Mouse (Mus musculus) limb, embryonic 13.5 days (tissue): ENCODE results near the gene Ssc4d. TPM values are rescaled to one million over a fixed set of nuclear protein-coding genes. Genes with fewer than 3 reads are reported as not detected.

Experiments used
- ATAC-seq: fragments of 200-750 bp; cut with Nextera tagmentation; 2 replicates; pipeline ENCODE4 v1.8.0; 2017; ENCODE audit warnings: low read depth, moderate number of reproducible peaks, moderate TSS enrichment; ENCODE audit not compliant: low FRiP score
- H3K27ac ChIP-seq: fragments of 300-500 bp; sonication (generic); 2 replicates; pipeline ENCODE4 v1.5.1; 2015; ENCODE audit warnings: inconsistent platforms, mild to moderate bottlenecking, moderate library complexity
- H3K27me3 ChIP-seq: fragments of 300-500 bp; sonication (generic); 2 replicates; pipeline ENCODE4 v1.6.1; 2015; ENCODE audit warnings: mild to moderate bottlenecking, inconsistent platforms
- H3K36me3 ChIP-seq: fragments of 300-500 bp; sonication (generic); 2 replicates; pipeline ENCODE4 v1.6.1; 2015; ENCODE audit warnings: inconsistent platforms, mild to moderate bottlenecking, moderate library complexity
- H3K4me1 ChIP-seq: fragments of 300-500 bp; sonication (generic); 2 replicates; pipeline ENCODE4 v1.6.1; 2015; ENCODE audit warnings: inconsistent platforms
- H3K4me2 ChIP-seq: fragments of 300-500 bp; sonication (generic); replicated peaks from 2 replicates; pipeline ENCODE4 v1.6.1; 2015; ENCODE audit warnings: inconsistent platforms, mild to moderate bottlenecking, moderate library complexity
- H3K4me3 ChIP-seq: fragments of 300-500 bp; sonication (generic); 2 replicates; pipeline ENCODE4 v1.5.1; 2015; ENCODE audit warnings: moderate library complexity, mild to moderate bottlenecking, inconsistent platforms
- H3K9ac ChIP-seq: fragments of 300-500 bp; sonication (generic); 2 replicates; pipeline ENCODE4 v1.6.1; 2015; ENCODE audit warnings: mild to moderate bottlenecking, inconsistent platforms
- H3K9me3 ChIP-seq: fragments of 300-500 bp; sonication (generic); 2 replicates; pipeline ENCODE4 v1.6.1; 2016; ENCODE audit warnings: inconsistent platforms
- whole genome bisulfite sequencing: fragments of 180-500 bp; shearing (Covaris S2); methylation state at CpG from one replicate; pipeline ENCODE4 v1.1.7; 2015; 5-methylcytosine and 5-hydroxymethylcytosine counted together
- polyA plus RNA-seq: library from polyadenylated mRNA; unstranded; fragments of >200 nt; fragmentation: Nextera tagmentation; extraction: Ambion mirVana; gene quantifications from 2 replicates; pipeline ENCODE4 v1.2.1, GENCODE M21; 2015

Ssc4d gene
- polyA plus RNA-seq, 1 experiment from 2014 or later, result 4.4 TPM

GRCm38 (mm10) chr5:135916051-135916565 lies 58.2 kb downstream of the Ssc4d start:
- Histone ChIP-seq H3K36me3 (peaks cover 92% of the 10 kb centered on the region), H3K4me2 (no peak overlapping the region), H3K9me3 (no peaks in the 10 kb centered on the region), H3K27ac (no peak overlapping the region), H3K4me1 (no peaks in the 10 kb centered on the region; the same call in 1 of the 2 replicates), H3K27me3 (no peaks in the 10 kb centered on the region), H3K9ac (no peak overlapping the region), H3K4me3 (no peak overlapping the region)
- 82% methylated on average over 6 of the region's 6 CpGs for WGBS
- ATAC-seq, result no peak

GRCm38 (mm10) chr5:135914156-135914555 lies 60.2 kb downstream of the Ssc4d start:
- Histone ChIP-seq H3K4me2 (no peak overlapping the region), H3K9ac (no peak overlapping the region), H3K36me3 (peaks cover 92% of the 10 kb centered on the region), H3K27ac (no peak overlapping the region), H3K9me3 (no peaks in the 10 kb centered on the region), H3K27me3 (no peaks in the 10 kb centered on the region), H3K4me3 (no peak overlapping the region), H3K4me1 (no peaks in the 10 kb centered on the region; the same call in 1 of the 2 replicates)
- ATAC-seq, result no peak
- 90% methylated on average over 6 of the region's 6 CpGs for WGBS

- Histone ChIP-seq H3K9me3 (no peaks in the 10 kb centered on the region), H3K27me3 (no peaks in the 10 kb centered on the region), H3K4me1 (no peaks in the 10 kb centered on the region; the same call in 1 of the 2 replicates), H3K9ac (no peak overlapping the region), H3K4me3 (no peak overlapping the region), H3K36me3 (peaks cover 90% of the 10 kb centered on the region), H3K27ac (no peak overlapping the region), H3K4me2 (no peak overlapping the region)
- 84% methylated on average over 5 of the region's 5 CpGs for WGBS
- ATAC-seq, result no peak
Measured at GRCm38 (mm10) chr5:135913201-135913600, 61.1 kb downstream of the Ssc4d start.

- Histone ChIP-seq H3K27ac (no peak overlapping the region), H3K4me1 (no peaks in the 10 kb centered on the region; the same call in 1 of the 2 replicates), H3K36me3 (peaks cover 90% of the 10 kb centered on the region), H3K4me2 (no peak overlapping the region), H3K9ac (no peak overlapping the region), H3K9me3 (no peaks in the 10 kb centered on the region), H3K27me3 (no peaks in the 10 kb centered on the region), H3K4me3 (no peak overlapping the region)
- 87% methylated on average over 11 of the region's 11 CpGs for WGBS
- no peak for ATAC-seq
Measured at GRCm38 (mm10) chr5:135911633-135912220, 62.6 kb downstream of the Ssc4d start.

- peaks cover 85% of the 10 kb centered on the region for H3K36me3 ChIP-seq
- no peak overlapping the region for H3K4me2 ChIP-seq
- no peaks in the 10 kb centered on the region for H3K27me3 ChIP-seq
- H3K4me3 ChIP-seq, result no peak overlapping the region
- H3K4me1 ChIP-seq, result peaks cover 3% of the 10 kb centered on the region; the same call in 1 of the 2 replicates
- 90% methylated on average over 25 of the region's 25 CpGs for WGBS
- no peak for ATAC-seq
- H3K9me3 ChIP-seq, result no peaks in the 10 kb centered on the region
- no peak overlapping the region for H3K27ac ChIP-seq
- H3K9ac ChIP-seq, result no peak overlapping the region
Measured at GRCm38 (mm10) chr5:135910813-135911212, 63.5 kb downstream of the Ssc4d start.

Other genes with a start within 250 kb of the Ssc4d start
- gene Tmem120a, start 230.1 kb downstream of the Ssc4d start, polyA plus RNA-seq, result 49.3 and 49.4 TPM in 2 replicates
- 0.37 TPM in 1 of 2 replicates, not detected in the other for gene Styxl1, start 196.1 kb downstream of the Ssc4d start, polyA plus RNA-seq
- 449 and 457 TPM in 2 replicates for gene Mdh2, start 196.1 kb downstream of the Ssc4d start, polyA plus RNA-seq
- gene Srrm3, start 167.6 kb downstream of the Ssc4d start, polyA plus RNA-seq, result 0.19 and 0.38 TPM in 2 replicates
- 134 and 150 TPM in 2 replicates for gene Hspb1, start 86.6 kb downstream of the Ssc4d start, polyA plus RNA-seq
- gene Ywhag, start 39.9 kb downstream of the Ssc4d start, polyA plus RNA-seq, result 155 and 168 TPM in 2 replicates
- gene Zp3, start 5.6 kb upstream of the Ssc4d start, polyA plus RNA-seq, result 0.22 and 0.47 TPM in 2 replicates
- 35.2 and 37.9 TPM in 2 replicates for gene Dtx2, start 20.3 kb upstream of the Ssc4d start, polyA plus RNA-seq
- gene Upk3b, start 64.0 kb upstream of the Ssc4d start, polyA plus RNA-seq, result 0.14 and 0.15 TPM in 2 replicates
- 2.2 and 3.5 TPM in 2 replicates for gene Upk3bl, start 80.0 kb upstream of the Ssc4d start, polyA plus RNA-seq
- 17.0 and 18.5 TPM in 2 replicates for gene Rasa4, start 109.4 kb upstream of the Ssc4d start, polyA plus RNA-seq
- gene Polr2j, start 142.1 kb upstream of the Ssc4d start, polyA plus RNA-seq, result 233 and 254 TPM in 2 replicates
- 44.6 and 45.4 TPM in 2 replicates for gene Lrwd1, start 161.5 kb upstream of the Ssc4d start, polyA plus RNA-seq
- gene Alkbh4, start 161.6 kb upstream of the Ssc4d start, polyA plus RNA-seq, result 28.0 and 29.7 TPM in 2 replicates
- 11.1 and 11.9 TPM in 2 replicates for gene Orai2, start 196.2 kb upstream of the Ssc4d start, polyA plus RNA-seq
- 55.3 and 60.1 TPM in 2 replicates for gene Prkrip1, start 224.4 kb upstream of the Ssc4d start, polyA plus RNA-seq